Mouse (Mus musculus) cortical plate, adult 2 months (tissue): Measurements from ENCODE around the gene Dok7. TPM values are rescaled to one million over a fixed set of nuclear protein-coding genes. Genes with fewer than 3 reads are reported as not detected.

Experiments used
- H3K27ac ChIP-seq: fragments of 200-500 bp; 2 replicates; pipeline ENCODE4 v1.5.1; 2012; ENCODE audit warnings: low read length, control low read depth, inconsistent platforms; ENCODE audit not compliant: insufficient read depth
- H3K4me1 ChIP-seq: fragments of 200-500 bp; 2 replicates; pipeline ENCODE4 v1.6.1; 2011; ENCODE audit warnings: low read length; ENCODE audit not compliant: control insufficient read depth, insufficient read depth
- H3K4me3 ChIP-seq: fragments of 200-500 bp; 2 replicates; pipeline ENCODE4 v1.5.1; 2011; ENCODE audit warnings: mild to moderate bottlenecking, low read length, control low read depth; ENCODE audit not compliant: insufficient read depth
- CTCF ChIP-seq: fragments of 200-500 bp; IDR thresholded peaks from 2 replicates; pipeline ENCODE4 v1.5.1; 2011; ENCODE audit warnings: mild to moderate bottlenecking, control low read depth, low read length; ENCODE audit not compliant: insufficient read depth; ENCODE audit errors: extremely low read depth
- POLR2A ChIP-seq: fragments of 200-500 bp; IDR thresholded peaks from 2 replicates; pipeline ENCODE4 v1.6.1; 2011; ENCODE audit warnings: mild to moderate bottlenecking, low read length, control low read depth; ENCODE audit not compliant: insufficient read depth; ENCODE audit errors: extremely low read depth
- polyA plus RNA-seq: library from polyadenylated mRNA; depleted of rRNA; stranded (reverse); fragments of >200 nt; gene quantifications from 2 replicates; pipeline ENCODE4 v1.2.3, GENCODE M21; 2012

Dok7 gene
- polyA plus RNA-seq, 1 experiment, result 17.7 TPM

DNA sequence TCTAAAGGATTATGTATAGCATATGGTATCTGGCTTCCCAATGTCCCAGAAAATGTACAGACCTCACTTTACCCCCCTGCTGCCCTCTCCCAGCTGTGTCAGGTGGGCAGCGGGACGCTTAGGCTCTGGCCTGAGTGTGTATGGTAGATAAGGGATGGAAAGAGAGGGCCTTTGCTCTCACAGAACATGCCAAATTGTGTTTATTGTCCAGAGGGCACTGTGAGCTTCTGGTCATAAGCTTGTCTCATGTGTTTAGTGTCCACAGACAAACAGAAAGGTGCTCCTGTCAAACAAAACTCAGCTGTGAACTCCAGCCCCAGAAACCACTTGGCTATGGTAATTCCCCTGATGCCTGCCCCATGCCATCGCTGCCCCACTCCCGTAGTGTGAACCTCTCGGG, 26.8 kb upstream of the Dok7 start:
- H3K4me3 ChIP-seq, result no peak overlapping the region
- no peak for TF ChIP-seq CTCF
- no peak for TF ChIP-seq POLR2A

DNA sequence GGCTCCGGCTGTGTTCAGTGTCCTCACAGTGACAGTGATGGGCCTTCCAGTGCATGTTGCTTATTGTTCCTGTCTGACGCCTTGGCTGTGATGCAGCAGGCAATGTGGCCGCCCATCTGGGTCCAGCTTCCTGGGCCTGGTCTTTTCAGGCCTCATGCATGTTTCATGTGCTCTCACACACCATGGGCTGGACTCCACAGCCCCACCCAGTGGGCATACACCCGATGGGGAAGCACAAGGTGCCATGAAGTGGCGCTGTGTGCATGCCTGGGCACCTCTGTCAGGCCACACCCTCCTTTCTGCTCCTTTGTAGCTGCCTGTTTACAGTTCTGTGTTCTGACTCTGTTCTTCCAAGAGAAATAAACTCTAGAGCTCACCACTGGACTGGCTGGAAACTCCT, 23.5 kb upstream of the Dok7 start:
- Histone ChIP-seq H3K27ac (no peak overlapping the region), H3K4me3 (no peak overlapping the region), H3K4me1 (no peaks in the 10 kb centered on the region)
- no peak for TF ChIP-seq POLR2A
- peak; percentile 14; the same call in 1 of the 2 replicates for TF ChIP-seq CTCF

More for the DNA sequence above, 26.8 kb upstream of the Dok7 start:
- Histone ChIP-seq H3K4me1 (no peaks in the 10 kb centered on the region), H3K27ac (no peak overlapping the region)

DNA sequence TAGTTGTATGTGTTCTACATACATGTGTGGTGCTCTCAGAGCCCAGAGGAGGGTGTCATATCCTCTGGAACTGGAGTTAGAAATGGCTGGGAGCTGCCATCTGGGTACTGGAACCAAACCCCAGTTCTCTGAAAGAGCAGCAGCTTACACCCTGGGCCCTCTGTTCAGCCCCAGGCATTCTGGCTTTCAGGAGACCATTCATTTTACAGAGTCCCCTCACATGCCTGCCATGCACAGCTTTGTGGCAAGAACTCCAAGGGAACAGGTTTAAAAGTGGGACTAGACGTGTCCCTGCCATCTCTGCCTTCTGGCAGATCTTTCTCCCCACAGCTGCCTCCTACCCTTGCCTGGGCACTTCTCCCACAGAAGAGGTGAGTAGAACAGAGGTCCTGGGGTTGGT, 22.9 kb upstream of the Dok7 start:
- TF ChIP-seq CTCF (no peak), POLR2A (no peak)

DNA sequence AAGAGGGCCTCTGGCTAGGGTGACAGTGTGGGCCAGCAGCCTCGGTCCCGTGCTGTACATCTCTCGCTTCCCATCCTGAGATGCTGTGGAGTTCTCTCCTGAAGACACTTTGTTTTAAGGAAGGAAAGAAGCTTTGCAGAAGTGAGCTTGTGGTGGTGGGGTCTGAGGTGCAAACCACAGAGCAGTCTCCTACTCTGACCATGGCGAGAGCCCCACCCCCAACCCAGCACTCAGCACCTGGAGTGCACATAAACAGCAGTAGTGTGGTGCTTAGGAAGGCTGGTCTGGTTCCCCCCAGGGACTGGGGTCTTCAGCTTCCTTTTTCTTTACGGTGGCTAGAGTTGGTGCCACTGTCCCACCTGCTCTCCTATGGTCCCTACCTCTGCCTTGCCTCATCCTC, 21.4 kb upstream of the Dok7 start:
- Histone ChIP-seq H3K27ac (no peak overlapping the region), H3K4me1 (no peaks in the 10 kb centered on the region), H3K4me3 (no peak overlapping the region)
- TF ChIP-seq POLR2A, result no peak
- no peak for TF ChIP-seq CTCF

More for the DNA sequence above, 22.9 kb upstream of the Dok7 start:
- Histone ChIP-seq H3K4me1 (no peaks in the 10 kb centered on the region), H3K4me3 (no peak overlapping the region), H3K27ac (no peak overlapping the region)

DNA sequence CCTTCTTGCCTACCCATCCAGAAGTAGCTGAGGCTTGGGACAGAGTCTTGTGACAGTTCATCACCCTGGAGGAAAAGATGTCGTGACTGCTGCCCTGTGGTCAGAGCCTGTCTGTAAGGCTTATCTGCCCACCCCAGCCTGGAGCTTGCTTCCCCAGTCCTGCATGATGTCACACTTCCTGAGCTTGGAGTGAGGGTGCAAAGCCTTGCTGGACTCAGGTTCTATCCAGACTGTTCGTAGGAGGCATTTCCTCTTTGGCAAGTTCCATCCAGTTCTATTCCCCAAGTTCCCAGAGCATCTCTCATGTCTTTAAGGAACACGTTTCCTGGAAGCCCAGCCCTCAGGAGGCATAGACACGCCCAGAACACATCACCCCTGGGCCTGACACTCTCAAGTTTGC, 20.8 kb upstream of the Dok7 start:
- TF ChIP-seq POLR2A (no peak), CTCF (no peak)
- no peaks in the 10 kb centered on the region for H3K4me1 ChIP-seq
- H3K27ac ChIP-seq, result no peak overlapping the region
- no peak overlapping the region for H3K4me3 ChIP-seq

DNA sequence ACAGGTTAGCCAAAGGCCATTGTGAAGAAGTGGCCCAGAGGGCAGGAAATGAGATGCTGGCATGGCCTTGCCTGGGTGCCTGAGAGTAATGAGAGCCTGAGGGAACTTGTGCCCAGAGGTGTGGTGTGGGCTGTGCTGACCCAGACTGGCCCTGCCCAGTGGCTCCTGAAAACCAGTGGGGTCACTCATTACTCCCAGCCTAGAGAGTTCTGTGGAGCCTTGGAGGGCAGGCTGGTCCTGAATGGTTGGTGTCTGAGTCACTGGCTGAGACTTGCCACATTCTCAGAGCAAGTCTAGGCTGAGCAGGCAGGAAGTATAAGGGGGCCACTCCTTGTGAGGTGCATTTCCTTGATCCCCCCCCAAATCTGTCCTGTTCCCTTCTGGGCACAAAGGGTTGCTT, 19.1 kb upstream of the Dok7 start:
- H3K4me1 ChIP-seq, result no peaks in the 10 kb centered on the region
- no peak overlapping the region for H3K4me3 ChIP-seq
- no peak for TF ChIP-seq POLR2A
- no peak for TF ChIP-seq CTCF
- no peak overlapping the region for H3K27ac ChIP-seq

DNA sequence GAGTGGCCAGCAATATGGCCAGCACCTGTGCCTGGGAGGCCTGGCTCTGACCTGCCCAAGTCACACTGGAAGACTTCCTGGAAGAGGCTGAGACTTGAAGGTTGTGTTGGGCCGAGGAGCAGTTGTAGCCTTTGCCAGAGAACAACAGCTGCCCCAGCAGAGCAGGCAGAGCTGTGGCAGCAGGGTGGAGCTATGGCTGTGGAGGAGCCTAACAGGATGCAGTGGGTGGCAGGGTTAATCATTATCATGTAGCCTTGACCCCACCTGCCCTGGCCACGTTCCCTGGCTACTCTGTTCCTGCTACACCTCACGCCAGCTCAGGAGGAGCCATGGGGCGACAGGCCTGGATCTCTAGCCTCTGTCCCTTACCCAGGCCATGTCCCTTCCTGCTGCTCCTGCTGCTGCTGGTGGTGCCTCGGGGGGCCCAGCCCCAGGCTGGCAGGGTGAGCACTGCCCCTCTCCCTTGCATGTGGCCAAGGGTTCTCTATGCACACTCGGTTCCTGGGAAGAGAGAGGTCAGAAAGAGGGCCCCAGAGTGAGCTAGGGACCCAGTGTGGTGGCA, 15.2 kb upstream of the Dok7 start, which contains the start of gene Hgfac:
Gene Hgfac, plus strand, starts transcription at position 242 of the 562 bp plus-strand sequence.
- TF ChIP-seq POLR2A, result no peak
- Histone ChIP-seq H3K27ac (no peak within 1 kb of the TSS), H3K4me1 (no peaks in the 10 kb centered on the region)

DNA sequence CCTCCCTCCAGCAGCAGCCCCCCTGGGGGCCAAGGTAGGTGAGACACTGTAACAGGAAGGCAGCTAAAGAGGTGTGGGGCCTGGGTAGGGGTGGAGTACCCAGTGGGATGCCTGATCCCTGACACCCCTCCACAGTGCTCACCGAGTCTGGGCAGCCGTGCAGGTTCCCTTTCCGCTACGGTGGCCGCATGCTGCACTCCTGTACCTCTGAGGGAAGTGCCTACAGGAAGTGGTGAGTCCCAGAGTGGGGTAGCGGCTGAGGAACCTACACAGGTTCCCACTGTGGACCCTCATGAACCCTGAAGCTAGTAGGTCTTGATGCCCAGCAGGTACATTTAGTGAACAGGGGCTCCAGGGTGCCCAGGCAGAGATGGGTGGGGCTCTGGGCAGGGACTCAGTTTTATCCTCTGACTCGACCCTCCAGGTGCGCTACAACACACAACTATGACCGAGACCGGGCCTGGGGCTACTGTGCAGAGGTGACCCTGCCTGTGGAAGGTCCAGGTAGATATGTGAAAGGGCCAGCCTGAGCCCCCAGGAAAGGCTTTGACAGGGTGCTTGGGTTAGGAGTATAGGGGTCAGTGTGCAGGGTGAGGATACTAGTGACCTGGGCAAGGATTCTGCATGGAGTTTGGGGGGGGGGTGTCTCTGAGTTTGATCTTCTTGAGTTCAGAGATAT, 14.0 kb upstream of the Dok7 start:
- no peaks in the 10 kb centered on the region for H3K4me1 ChIP-seq
- no peak overlapping the region for H3K4me3 ChIP-seq
- no peak overlapping the region for H3K27ac ChIP-seq
- TF ChIP-seq CTCF, result no peak
- TF ChIP-seq POLR2A, result no peak

More for the DNA sequence above, 15.2 kb upstream of the Dok7 start, which contains the start of gene Hgfac:
- no peak within 1 kb of the TSS for H3K4me3 ChIP-seq

- TF ChIP-seq POLR2A, result no peak
- peak; percentile 98 for TF ChIP-seq CTCF
- Histone ChIP-seq H3K4me3 (no peak overlapping the region), H3K27ac (no peak overlapping the region), H3K4me1 (no peaks in the 10 kb centered on the region)
Observed at GRCm38 (mm10) chr5:35043110-35043451, 13.5 kb upstream of the Dok7 start.

- Histone ChIP-seq H3K4me1 (no peaks in the 10 kb centered on the region), H3K4me3 (no peak overlapping the region), H3K27ac (no peak overlapping the region)
- peak; percentile 30; the same call in 1 of the 2 replicates for TF ChIP-seq CTCF
- no peak for TF ChIP-seq POLR2A
Observed at GRCm38 (mm10) chr5:35050541-35050940, 6.0 kb upstream of the Dok7 start.
